Mouse (Mus musculus) limb, embryonic 10.5 days (tissue): Measurements from ENCODE around the gene Dock6. TPM values are rescaled to one million over a fixed set of nuclear protein-coding genes. Genes with fewer than 3 reads are reported as not detected.

Experiments used
- DNase-seq: peaks from one replicate; pipeline ENCODE4 v3.0.0-alpha.2; 2017; ENCODE audit warnings: low spot score
- H3K27ac ChIP-seq: fragments of 300-500 bp; sonication (generic); 2 replicates; pipeline ENCODE4 v1.5.1; 2016; ENCODE audit warnings: mild to moderate bottlenecking
- H3K27me3 ChIP-seq: fragments of 300-500 bp; sonication (generic); 2 replicates; pipeline ENCODE4 v1.6.1; 2016; ENCODE audit warnings: low read depth, mild to moderate bottlenecking; ENCODE audit not compliant: poor library complexity, severe bottlenecking
- H3K36me3 ChIP-seq: fragments of 300-500 bp; sonication (generic); 2 replicates; pipeline ENCODE4 v1.6.1; 2016; ENCODE audit warnings: mild to moderate bottlenecking, moderate library complexity
- H3K4me1 ChIP-seq: fragments of 300-500 bp; sonication (generic); 2 replicates; pipeline ENCODE4 v1.6.1; 2016
- H3K4me3 ChIP-seq: fragments of 300-500 bp; sonication (generic); 2 replicates; pipeline ENCODE4 v1.5.1; 2016; ENCODE audit warnings: mild to moderate bottlenecking, moderate library complexity
- H3K9me3 ChIP-seq: fragments of 300-500 bp; sonication (generic); replicated peaks from 2 replicates; pipeline ENCODE4 v1.6.1; 2016; ENCODE audit warnings: mild to moderate bottlenecking
- WGBS: fragments of 180-500 bp; shearing (Covaris S2); methylation state at CpG from one replicate; pipeline ENCODE4 v1.1.7; 2016; 5-methylcytosine and 5-hydroxymethylcytosine counted together
- microRNA-seq: library from miRNA; unstranded; fragments of <30 nt; microRNA quantifications from one replicate; pipeline ENCODE4, GENCODE M21; 2017
- polyA plus RNA-seq: library from polyadenylated mRNA; unstranded; fragments of >200 nt; fragmentation: Nextera tagmentation; extraction: Ambion mirVana; gene quantifications from 2 replicates; pipeline ENCODE4 v1.2.1, GENCODE M21; 2016

Dock6 gene
- polyA plus RNA-seq, 1 experiment from 2014 or later = 52.0 TPM

DNA sequence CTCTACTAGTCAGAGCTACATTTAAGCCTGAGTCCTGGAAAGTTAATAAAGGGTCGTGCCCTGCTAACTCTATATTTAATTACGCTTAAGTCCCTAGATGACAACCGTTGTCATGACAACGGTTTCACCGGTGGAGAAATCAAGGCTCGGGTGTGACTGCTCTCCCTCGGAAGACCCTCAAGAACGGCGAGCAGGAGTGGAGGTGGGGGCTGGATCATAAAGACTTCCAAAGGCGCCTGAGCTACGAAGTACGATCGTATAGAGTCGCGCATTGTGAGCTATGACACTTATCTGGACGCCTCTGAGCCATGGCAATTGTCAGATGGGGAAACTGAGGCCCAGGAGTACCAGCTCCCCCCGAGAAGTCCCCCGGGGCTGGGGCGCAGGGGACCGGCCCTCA, 92.7 kb downstream of the Dock6 start:
- H3K4me3 ChIP-seq = peak overlapping the region; percentile 80
- no peaks in the 10 kb centered on the region for H3K9me3 ChIP-seq
- H3K4me1 ChIP-seq = peaks cover 16% of the 10 kb centered on the region
- DNase-seq = no peak
- H3K36me3 ChIP-seq = peaks cover 40% of the 10 kb centered on the region
- no peaks in the 10 kb centered on the region for H3K27me3 ChIP-seq
- under 1% methylated on average over 20 of the region's 20 CpGs for WGBS
- H3K27ac ChIP-seq = peak overlapping the region; percentile 96

DNA sequence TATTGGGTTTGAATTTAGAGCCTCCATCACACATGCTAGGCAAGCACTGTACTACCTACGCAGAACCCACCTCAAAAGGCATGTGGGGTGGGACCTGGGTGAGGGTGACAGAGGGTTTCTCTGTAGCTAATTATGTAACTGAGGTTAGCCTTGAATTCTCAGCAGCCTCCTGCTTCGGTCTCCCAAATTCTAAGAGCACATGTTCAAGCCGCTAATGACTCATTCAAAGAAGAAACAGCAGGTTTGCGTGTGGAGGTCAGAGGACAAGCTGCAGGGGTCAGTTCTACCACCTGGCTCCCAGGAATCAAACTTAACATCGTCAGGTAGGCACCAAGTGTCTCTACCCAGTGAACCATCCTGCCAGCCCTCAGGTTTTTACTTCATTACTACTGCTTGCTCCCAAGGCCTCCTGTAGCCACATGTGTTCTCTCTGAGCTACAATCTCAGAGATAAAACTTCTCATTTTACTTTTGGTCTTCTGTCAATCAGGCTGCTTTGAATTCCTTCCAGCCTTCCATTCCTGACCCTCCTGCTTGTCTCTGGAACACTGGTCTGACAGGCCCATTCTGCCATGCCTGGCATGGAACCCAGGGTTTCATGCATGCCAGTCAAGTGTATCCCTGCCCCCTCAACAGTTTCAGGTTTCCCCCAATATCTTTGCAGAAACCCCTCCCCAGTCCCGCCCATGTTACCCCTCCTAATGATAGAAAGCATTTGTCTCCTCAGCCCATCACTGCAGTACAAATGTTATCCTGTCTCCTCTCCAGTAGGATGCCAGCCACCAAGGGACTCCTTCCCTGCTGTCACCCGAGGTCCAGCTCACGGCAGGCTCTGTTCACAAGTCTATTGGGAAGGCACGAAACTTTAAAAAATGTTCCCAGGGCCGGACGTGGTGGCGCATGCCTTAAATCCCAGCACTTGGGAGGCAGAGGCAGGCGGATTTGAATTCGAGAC, 93.6 kb downstream of the Dock6 start:
- H3K27ac ChIP-seq = peak overlapping the region; percentile 96
- H3K36me3 ChIP-seq = peaks cover 48% of the 10 kb centered on the region
- peaks cover 16% of the 10 kb centered on the region for H3K4me1 ChIP-seq
- H3K27me3 ChIP-seq = no peaks in the 10 kb centered on the region
- peak overlapping the region; percentile 80 for H3K4me3 ChIP-seq
- no peak for DNase-seq
- H3K9me3 ChIP-seq = no peaks in the 10 kb centered on the region
- WGBS = 61% methylated on average over 14 of the region's 14 CpGs

DNA sequence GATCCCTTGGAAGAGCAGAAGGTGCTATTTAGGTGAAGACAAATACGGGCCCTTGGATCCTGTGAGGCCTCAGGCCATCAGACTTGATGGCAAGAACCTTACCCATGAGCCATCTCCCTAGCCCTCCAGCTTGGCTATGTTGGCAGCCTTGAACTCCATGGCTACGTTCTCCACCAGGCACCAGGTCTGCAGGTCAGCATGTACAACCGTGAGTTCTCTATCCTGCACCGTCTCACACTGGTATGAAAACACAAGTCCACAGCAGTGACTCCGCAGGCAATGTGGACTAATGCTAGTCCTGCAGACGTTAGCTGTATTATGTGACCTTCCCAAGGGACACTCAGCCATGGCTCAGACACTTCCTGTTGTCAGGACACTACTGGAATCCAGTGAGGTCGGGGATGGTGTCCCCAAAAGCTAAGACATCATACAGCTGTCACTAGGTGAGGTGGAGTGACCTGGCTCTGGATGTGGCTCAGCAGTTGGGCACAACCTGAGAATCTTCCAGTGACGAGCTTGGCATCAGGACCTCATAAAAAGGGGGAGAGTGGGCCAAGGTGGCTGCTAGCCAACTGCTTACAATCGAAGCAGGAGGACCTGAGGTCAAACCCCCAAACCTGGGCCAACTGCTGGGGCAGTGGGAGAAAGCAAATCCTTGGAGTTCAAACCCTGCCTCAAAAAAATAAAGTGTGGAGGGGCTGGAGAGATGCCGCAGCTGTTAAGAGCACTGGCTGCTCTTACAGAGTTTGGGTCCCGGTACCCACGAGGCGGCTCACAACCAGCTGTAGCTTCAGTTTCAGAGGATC, 97.7 kb downstream of the Dock6 start:
- WGBS = 87% methylated on average over 13 of the region's 13 CpGs
- no peak for DNase-seq
- H3K4me1 ChIP-seq = peaks cover 28% of the 10 kb centered on the region
- H3K27me3 ChIP-seq = no peaks in the 10 kb centered on the region
- H3K36me3 ChIP-seq = peaks cover 70% of the 10 kb centered on the region
- H3K27ac ChIP-seq = no peak overlapping the region
- H3K9me3 ChIP-seq = no peaks in the 10 kb centered on the region
- no peak overlapping the region for H3K4me3 ChIP-seq

DNA sequence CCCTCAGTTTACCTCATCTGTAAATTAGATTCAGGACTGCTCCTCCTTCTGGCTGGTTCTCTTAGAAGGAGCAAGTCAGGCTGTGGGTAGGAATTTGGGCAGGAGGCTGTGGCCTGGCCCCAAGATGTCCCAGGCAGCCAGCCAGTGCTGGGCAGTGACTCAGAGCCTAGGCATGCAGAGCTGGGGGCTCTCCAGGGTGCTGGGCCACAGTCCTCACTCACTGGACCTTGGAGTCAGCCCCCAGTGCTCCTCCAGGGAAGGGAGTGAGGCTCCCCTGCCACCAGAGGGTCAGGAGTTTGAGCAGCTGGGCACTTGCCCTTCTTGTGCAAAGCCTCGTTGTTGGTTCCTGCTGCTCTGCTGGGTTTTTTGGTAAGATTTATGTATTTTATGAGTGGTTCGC, 98.4 kb downstream of the Dock6 start:
- DNase-seq = no peak
- WGBS = 74% methylated on average over 2 of the region's 2 CpGs
- H3K27ac ChIP-seq = no peak overlapping the region
- H3K27me3 ChIP-seq = no peaks in the 10 kb centered on the region
- no peaks in the 10 kb centered on the region for H3K9me3 ChIP-seq
- H3K36me3 ChIP-seq = peaks cover 77% of the 10 kb centered on the region
- H3K4me1 ChIP-seq = peaks cover 22% of the 10 kb centered on the region
- no peak overlapping the region for H3K4me3 ChIP-seq

DNA sequence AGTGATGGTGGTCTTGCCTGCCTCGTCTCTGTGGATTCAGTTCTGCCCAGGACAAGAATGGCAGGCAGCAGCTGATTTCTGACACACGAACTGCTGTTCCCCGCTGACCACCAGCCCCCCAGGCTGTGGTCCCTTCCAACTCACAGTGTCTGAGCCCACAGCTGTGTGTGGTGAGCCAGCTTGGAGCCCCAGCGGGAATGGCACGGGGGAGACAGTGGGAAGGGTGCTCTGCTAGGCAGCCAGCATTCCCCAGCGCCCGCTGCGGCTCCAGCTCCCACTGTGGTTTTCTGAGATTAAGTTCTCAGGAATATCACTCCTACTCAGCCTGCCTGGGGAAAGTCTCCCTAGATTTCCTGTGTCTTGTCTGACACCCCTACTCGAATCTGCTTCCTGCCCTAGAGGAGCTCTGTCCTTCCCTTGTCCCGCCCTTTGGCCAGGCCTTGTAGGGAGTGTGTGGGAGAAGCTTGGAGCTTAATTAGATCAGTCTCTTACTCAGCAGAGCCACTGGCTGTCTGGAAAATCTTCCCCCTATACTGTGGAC, 100.1 kb downstream of the Dock6 start:
- no peak for DNase-seq
- WGBS = 64% methylated on average over 10 of the region's 10 CpGs
- no peaks in the 10 kb centered on the region for H3K27me3 ChIP-seq
- H3K4me1 ChIP-seq = peaks cover 15% of the 10 kb centered on the region
- peak overlapping the region; percentile 66; the same call in 1 of the 2 replicates for H3K27ac ChIP-seq
- H3K9me3 ChIP-seq = no peaks in the 10 kb centered on the region
- peaks cover 78% of the 10 kb centered on the region for H3K36me3 ChIP-seq
- H3K4me3 ChIP-seq = no peak overlapping the region

DNA sequence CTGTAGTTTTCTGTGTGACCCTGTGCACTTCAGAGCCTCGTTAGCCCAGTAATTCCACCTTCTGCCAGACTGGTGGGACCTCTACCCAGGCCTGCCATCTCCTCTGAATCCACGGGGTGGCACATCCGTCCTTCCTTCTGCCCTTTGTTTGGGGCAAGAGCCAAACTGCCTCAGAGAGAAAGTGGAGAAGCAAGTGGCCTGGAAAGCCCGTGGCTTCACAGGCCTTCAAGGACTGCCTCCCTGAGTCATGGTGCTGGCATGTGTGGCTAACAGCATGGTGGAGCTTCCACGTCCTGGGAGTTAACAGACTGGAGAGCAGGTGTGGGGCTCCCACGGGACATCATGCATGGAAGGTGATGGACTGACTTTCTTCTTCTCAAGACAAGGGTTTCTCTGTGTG, 101.1 kb downstream of the Dock6 start:
- Histone ChIP-seq H3K27ac (0 out of 2 replicates have a peak overlapping the region, but pooled peaks have one; percentile 36), H3K9me3 (no peaks in the 10 kb centered on the region), H3K4me1 (peaks cover 15% of the 10 kb centered on the region), H3K4me3 (no peak overlapping the region), H3K27me3 (no peaks in the 10 kb centered on the region), H3K36me3 (peaks cover 78% of the 10 kb centered on the region)
- DNase-seq = no peak
- WGBS = 84% methylated on average over 6 of the region's 6 CpGs

DNA sequence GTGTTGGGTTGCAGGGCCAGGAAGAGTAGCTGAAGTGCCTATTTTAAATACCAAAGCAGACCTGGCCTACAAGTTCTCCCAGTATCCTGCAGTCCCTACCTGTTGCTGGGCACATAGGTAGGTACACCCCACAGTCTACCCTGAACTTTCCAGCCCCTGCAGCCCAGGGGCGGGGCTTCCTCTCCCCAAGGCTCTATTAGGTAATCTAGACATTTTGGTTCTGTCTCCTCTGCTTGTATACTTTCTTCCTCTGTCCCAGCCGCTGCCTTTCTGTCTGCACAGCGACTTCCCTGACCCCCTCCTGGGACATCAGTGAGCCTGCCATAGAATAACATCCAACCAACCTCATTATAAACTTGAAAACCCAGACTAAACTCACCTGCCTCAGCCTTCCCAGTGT, 102.1 kb downstream of the Dock6 start:
- H3K36me3 ChIP-seq = peaks cover 81% of the 10 kb centered on the region
- 84% methylated on average over 3 of the region's 3 CpGs for WGBS
- DNase-seq = no peak
- H3K4me1 ChIP-seq = peaks cover 15% of the 10 kb centered on the region
- H3K9me3 ChIP-seq = no peaks in the 10 kb centered on the region
- no peak overlapping the region for H3K27ac ChIP-seq
- H3K4me3 ChIP-seq = no peak overlapping the region
- H3K27me3 ChIP-seq = no peaks in the 10 kb centered on the region

Small RNAs within 50 kb of the gene (microRNA-seq; reads per million reads assigned to microRNA genes)
- gene Mir7083 = 12.3 reads per million, percentile 22 among the genes with 10 or more reads in this experiment

Other genes starting within 250 kb of the Dock6 start
- 169 and 171 TPM in 2 replicates for gene Smarca4, start 236.5 kb downstream of the Dock6 start, polyA plus RNA-seq
- gene Ldlr, start 129.2 kb downstream of the Dock6 start, polyA plus RNA-seq = 55.2 and 57.3 TPM in 2 replicates
- 225 and 232 TPM in 2 replicates for gene Spc24, start 92.3 kb downstream of the Dock6 start, polyA plus RNA-seq
- 22.7 and 24.2 TPM in 2 replicates for gene Kank2, start 53.9 kb downstream of the Dock6 start, polyA plus RNA-seq
- gene Angptl8, start 17.1 kb downstream of the Dock6 start, polyA plus RNA-seq = 1.2 and 1.6 TPM in 2 replicates
- gene Rab3d, start 65.6 kb upstream of the Dock6 start, polyA plus RNA-seq = 2.7 and 5.0 TPM in 2 replicates
- gene Ccdc159, start 74.8 kb upstream of the Dock6 start, polyA plus RNA-seq = 3.0 and 3.9 TPM in 2 replicates
- 31.1 and 33.5 TPM in 2 replicates for gene Tmem205, start 74.9 kb upstream of the Dock6 start, polyA plus RNA-seq
- 6.4 and 7.8 TPM in 2 replicates for gene Plppr2, start 84.4 kb upstream of the Dock6 start, polyA plus RNA-seq
- 7.3 and 8.2 TPM in 2 replicates for gene Swsap1, start 103.1 kb upstream of the Dock6 start, polyA plus RNA-seq
- 7.6 and 8.2 TPM in 2 replicates for gene Epor, start 110.9 kb upstream of the Dock6 start, polyA plus RNA-seq
- gene Rgl3, start 136.8 kb upstream of the Dock6 start, polyA plus RNA-seq = 5.1 and 5.7 TPM in 2 replicates
- gene Ccdc151, start 150.0 kb upstream of the Dock6 start, polyA plus RNA-seq = 2.0 TPM in 2 replicates
- 111 and 113 TPM in 2 replicates for gene Prkcsh, start 150.2 kb upstream of the Dock6 start, polyA plus RNA-seq
- 0.06 and 0.10 TPM in 2 replicates for gene Elavl3, start 199.4 kb upstream of the Dock6 start, polyA plus RNA-seq
- not detected in 2 replicates for gene Gm49318, start 218.6 kb upstream of the Dock6 start, polyA plus RNA-seq
- 11.0 TPM in 2 replicates for gene Zfp653, start 218.7 kb upstream of the Dock6 start, polyA plus RNA-seq
- 38.9 and 46.4 TPM in 2 replicates for gene Ecsit, start 232.8 kb upstream of the Dock6 start, polyA plus RNA-seq
- 0.89 and 2.4 TPM in 2 replicates for gene Cnn1, start 246.6 kb upstream of the Dock6 start, polyA plus RNA-seq